Mouse (Mus musculus) spleen, adult 2 months (tissue): ENCODE measurements around the gene Galnt17. TPM values are rescaled to one million over a fixed set of nuclear protein-coding genes. Genes with fewer than 3 reads are reported as not detected.

ENCODE experiments used
- DNase-seq, 2 experiments: peaks; one replicate each; pipeline versions ENCODE4 v3.0.0 to v3.0.0-alpha.2; 2012 to 2021; ENCODE audit warnings: low spot score in 2 of 2, low read depth in 1 of 2
- H3K27ac ChIP-seq: fragments of 200-500 bp; 2 replicates; pipeline ENCODE4 v1.5.1; 2012; ENCODE audit warnings: low read length, inconsistent platforms; ENCODE audit not compliant: insufficient read depth
- H3K27me3 ChIP-seq: fragments of 200-500 bp; 2 replicates; pipeline ENCODE4 v1.6.1; 2012; ENCODE audit warnings: mild to moderate bottlenecking, moderate library complexity, low read length, inconsistent platforms; ENCODE audit not compliant: control insufficient read depth, insufficient read depth
- H3K36me3 ChIP-seq: fragments of 200-500 bp; 2 replicates; pipeline ENCODE4 v1.6.1; 2012; ENCODE audit warnings: mild to moderate bottlenecking, low read length, inconsistent platforms; ENCODE audit not compliant: control insufficient read depth, insufficient read depth
- H3K4me1 ChIP-seq: fragments of 200-500 bp; 2 replicates; pipeline ENCODE4 v1.6.1; 2011; ENCODE audit warnings: inconsistent platforms; ENCODE audit not compliant: control insufficient read depth, insufficient read depth, insufficient read length
- H3K4me3 ChIP-seq: fragments of 200-500 bp; 2 replicates; pipeline ENCODE4 v1.5.1; 2011; ENCODE audit warnings: mild to moderate bottlenecking, inconsistent platforms; ENCODE audit not compliant: insufficient read depth, insufficient read length; ENCODE audit errors: extremely low read depth
- CTCF ChIP-seq: fragments of 200-500 bp; IDR thresholded peaks from 2 replicates; pipeline ENCODE4 v1.5.1; 2011; ENCODE audit warnings: mild to moderate bottlenecking, inconsistent platforms; ENCODE audit not compliant: insufficient read depth, insufficient read length, insufficient replicate concordance; ENCODE audit errors: extremely low read depth
- POLR2A ChIP-seq: fragments of 200-500 bp; IDR thresholded peaks from 2 replicates; pipeline ENCODE4 v1.6.1; 2011; ENCODE audit warnings: low read depth, low read length, inconsistent platforms
- WGBS: fragments of 180-500 bp; shearing (Covaris S2); methylation state at CpG from one replicate; pipeline ENCODE4 v1.1.7; 2018; 5-methylcytosine and 5-hydroxymethylcytosine counted together
- polyA plus RNA-seq: library from polyadenylated mRNA; depleted of rRNA; stranded (reverse); fragments of >200 nt; gene quantifications from 2 replicates; pipeline ENCODE4 v1.2.3, GENCODE M21; 2012

The Galnt17 gene
- polyA plus RNA-seq, 1 experiment: 0.04 TPM

GRCm38 (mm10) chr5:130950421-130950820, 357.9 kb downstream of the Galnt17 start:
- no peaks in the 10 kb centered on the region for H3K4me1 ChIP-seq
- no peak overlapping the region for H3K27ac ChIP-seq
- DNase-seq: no peak
- no peaks in the 10 kb centered on the region for H3K36me3 ChIP-seq
- TF ChIP-seq CTCF (no peak), POLR2A (no peak)
- no peak overlapping the region for H3K4me3 ChIP-seq
- H3K27me3 ChIP-seq: no peaks in the 10 kb centered on the region
- 74% methylated on average over 4 of the region's 4 CpGs for WGBS

DNA sequence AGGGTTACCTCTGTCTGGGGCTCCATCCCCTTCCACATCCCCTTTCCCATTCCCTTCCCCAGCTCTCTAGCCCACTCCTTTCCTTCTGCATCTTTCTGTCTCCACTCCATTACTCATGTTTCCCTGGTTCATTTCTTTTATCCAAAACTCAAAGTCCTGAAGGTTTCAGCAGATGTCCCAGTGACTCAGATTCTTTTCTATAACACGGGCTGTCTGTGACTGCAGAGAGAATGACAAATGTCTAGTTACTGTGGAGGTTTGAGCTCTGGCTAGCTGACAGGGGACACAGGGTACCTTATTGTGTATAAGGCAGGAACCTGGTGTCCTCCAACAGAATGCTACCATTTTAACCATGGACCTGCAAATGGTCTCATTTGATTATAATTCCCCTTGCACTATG, 358.6 kb downstream of the Galnt17 start:
- no peaks in the 10 kb centered on the region for H3K36me3 ChIP-seq
- TF ChIP-seq CTCF (no peak), POLR2A (no peak)
- no peaks in the 10 kb centered on the region for H3K27me3 ChIP-seq
- DNase-seq: no peak
- H3K27ac ChIP-seq: no peak overlapping the region
- no peaks in the 10 kb centered on the region for H3K4me1 ChIP-seq
- 71% methylated on average over 1 of the region's 1 CpGs for WGBS
- H3K4me3 ChIP-seq: no peak overlapping the region

DNA sequence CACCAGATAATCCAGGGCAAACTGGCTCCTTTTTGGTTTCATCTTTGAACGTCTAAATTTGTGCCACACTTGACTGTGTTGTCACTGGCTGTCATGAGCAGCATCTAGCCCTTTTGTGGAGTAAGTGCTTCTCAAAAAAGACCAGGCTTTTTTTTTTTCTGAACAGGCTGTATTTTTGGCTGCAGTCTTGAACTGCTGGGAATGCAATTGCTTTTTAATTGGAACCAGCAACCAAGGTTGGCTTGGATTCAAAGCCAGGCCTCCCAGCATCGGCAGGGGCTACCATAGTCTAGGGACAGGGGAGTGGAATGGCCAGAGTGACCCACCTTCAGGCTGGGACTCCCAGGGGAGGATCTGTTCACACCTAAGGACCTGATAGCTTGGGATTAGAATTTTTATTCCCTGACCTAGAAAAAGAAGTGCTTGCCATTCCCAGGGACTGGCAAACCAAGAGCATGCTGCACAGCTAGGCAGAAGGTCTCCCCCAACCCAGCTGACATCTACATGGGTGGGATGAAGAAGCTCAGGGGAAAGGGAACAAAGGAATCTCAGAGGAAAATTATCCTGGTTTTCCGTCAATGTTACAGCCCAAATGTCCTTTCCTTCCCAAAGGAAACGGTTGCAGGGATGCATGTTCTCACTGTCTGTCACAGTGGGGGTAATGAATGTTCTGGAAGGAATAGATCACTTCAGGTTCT, 369.2 kb downstream of the Galnt17 start:
- no peak overlapping the region for H3K27ac ChIP-seq
- H3K36me3 ChIP-seq: no peaks in the 10 kb centered on the region
- WGBS: 72% methylated on average over 4 of the region's 4 CpGs
- TF ChIP-seq CTCF (no peak), POLR2A (no peak)
- H3K4me3 ChIP-seq: no peak overlapping the region
- no peaks in the 10 kb centered on the region for H3K4me1 ChIP-seq
- no peak for DNase-seq
- H3K27me3 ChIP-seq: no peaks in the 10 kb centered on the region

GRCm38 (mm10) chr5:130938274-130938741, 370.0 kb downstream of the Galnt17 start:
- TF ChIP-seq CTCF (no peak), POLR2A (no peak)
- Histone ChIP-seq H3K27me3 (no peaks in the 10 kb centered on the region), H3K4me3 (no peak overlapping the region), H3K4me1 (no peaks in the 10 kb centered on the region), H3K27ac (no peak overlapping the region), H3K36me3 (no peaks in the 10 kb centered on the region)
- WGBS: 28% methylated on average over 7 of the region's 7 CpGs
- DNase-seq: no peak

GRCm38 (mm10) chr5:130930999-130931398, 377.3 kb downstream of the Galnt17 start:
- Histone ChIP-seq H3K27ac (no peak overlapping the region), H3K27me3 (no peaks in the 10 kb centered on the region), H3K4me3 (no peak overlapping the region), H3K4me1 (no peaks in the 10 kb centered on the region), H3K36me3 (no peaks in the 10 kb centered on the region)
- no peak for DNase-seq
- no peak for TF ChIP-seq CTCF
- TF ChIP-seq POLR2A: no peak
- 85% methylated on average over 1 of the region's 1 CpGs for WGBS

DNA sequence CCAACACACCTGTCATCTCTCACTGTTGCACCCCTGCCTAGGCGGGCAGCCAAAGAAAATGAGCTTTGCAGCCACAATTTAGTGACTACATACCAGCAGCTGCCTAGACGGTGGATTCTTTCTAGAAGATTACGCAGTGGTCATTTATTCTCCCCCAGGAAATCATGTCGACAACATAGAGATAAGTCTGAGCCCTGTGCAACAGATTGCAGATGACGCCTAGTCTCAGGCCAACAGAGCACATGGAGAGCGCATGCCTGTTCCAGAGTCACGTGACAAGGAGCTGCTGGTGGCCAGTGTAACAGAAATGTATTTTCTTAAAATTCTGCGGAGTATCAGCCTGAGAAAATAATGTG, 380.5 kb downstream of the Galnt17 start:
- TF ChIP-seq POLR2A (no peak), CTCF (no peak)
- H3K27me3 ChIP-seq: no peaks in the 10 kb centered on the region
- H3K4me1 ChIP-seq: no peaks in the 10 kb centered on the region
- H3K36me3 ChIP-seq: no peaks in the 10 kb centered on the region
- no peak overlapping the region for H3K4me3 ChIP-seq
- H3K27ac ChIP-seq: no peak overlapping the region
- DNase-seq: no peak
- WGBS: 87% methylated on average over 8 of the region's 8 CpGs

DNA sequence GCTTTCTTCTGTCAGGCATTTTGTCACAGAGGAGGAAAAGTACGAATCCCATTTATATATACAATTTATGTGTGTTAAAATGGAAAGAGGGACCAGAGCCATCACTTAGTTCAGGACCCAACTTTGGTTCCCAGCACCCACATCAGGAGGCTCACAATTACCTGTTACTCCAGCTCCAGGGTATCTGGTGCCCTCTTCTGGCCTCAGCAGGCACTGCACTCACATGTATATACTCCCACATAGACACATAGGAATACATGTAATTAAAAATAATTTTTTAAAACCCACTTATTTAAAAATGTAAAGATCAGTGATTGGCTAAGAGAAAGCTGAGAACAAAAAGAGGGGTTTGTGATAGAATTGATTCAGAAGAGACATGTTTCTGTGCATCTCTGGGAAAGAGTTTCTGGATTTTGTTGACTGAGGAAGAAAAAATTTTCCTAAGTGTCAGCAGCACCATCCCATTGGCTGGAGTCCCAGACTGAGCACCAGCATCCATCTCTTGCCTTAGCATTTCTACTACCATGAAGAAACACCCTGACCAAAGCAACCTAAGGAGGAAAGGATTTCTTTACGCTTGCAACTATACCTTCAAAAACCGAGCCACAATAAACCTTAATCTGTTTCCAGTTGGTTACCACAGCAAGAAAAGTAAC, 381.0 kb downstream of the Galnt17 start:
- no peak overlapping the region for H3K4me3 ChIP-seq
- H3K27me3 ChIP-seq: no peaks in the 10 kb centered on the region
- WGBS: 82% methylated on average over 3 of the region's 3 CpGs
- DNase-seq: no peak
- TF ChIP-seq POLR2A (no peak), CTCF (no peak)
- no peaks in the 10 kb centered on the region for H3K36me3 ChIP-seq
- H3K4me1 ChIP-seq: no peaks in the 10 kb centered on the region
- no peak overlapping the region for H3K27ac ChIP-seq
